Mouse (Mus musculus) liver, adult 2 months (tissue): ENCODE measurements around the gene Rfc5. TPM values are rescaled to one million over a fixed set of nuclear protein-coding genes. Genes with fewer than 3 reads are reported as not detected.
"Not testable (repeated sequence)": the region's sequence is repeated elsewhere in the genome, so short reads cannot be mapped to it uniquely, and the experiment has no call there.

Source experiments
- DNase-seq: peaks from one replicate; pipeline ENCODE4 v3.0.0-alpha.2; 2011; ENCODE audit warnings: low read depth, low spot score; ENCODE audit errors: extremely low read depth
- H3K27ac ChIP-seq: fragments of 200-500 bp; replicated peaks from 2 replicates; pipeline ENCODE4 v1.5.1; 2012; ENCODE audit warnings: low read depth, mild to moderate bottlenecking, control low read depth, inconsistent platforms, low read length; ENCODE audit not compliant: insufficient read depth
- H3K27me3 ChIP-seq: fragments of 200-500 bp; 2 replicates; pipeline ENCODE4 v1.6.1; 2012; ENCODE audit warnings: mild to moderate bottlenecking, moderate library complexity, low read length, inconsistent platforms; ENCODE audit not compliant: control insufficient read depth, insufficient read depth
- H3K36me3 ChIP-seq: fragments of 200-500 bp; 2 replicates; pipeline ENCODE4 v1.6.1; 2012; ENCODE audit warnings: low read length, inconsistent platforms; ENCODE audit not compliant: control insufficient read depth, insufficient read depth
- H3K4me1 ChIP-seq: fragments of 200-500 bp; 2 replicates; pipeline ENCODE4 v1.6.1; 2011; ENCODE audit warnings: low read length; ENCODE audit not compliant: control insufficient read depth, insufficient read depth
- H3K4me3 ChIP-seq: fragments of 200-500 bp; 2 replicates; pipeline ENCODE4 v1.5.1; 2011; ENCODE audit warnings: low read depth, mild to moderate bottlenecking, control low read depth, low read length, moderate library complexity; ENCODE audit not compliant: insufficient read depth
- H3K79me2 ChIP-seq: fragments of 200-500 bp; 2 replicates; pipeline ENCODE4 v1.6.1; 2012; ENCODE audit warnings: inconsistent platforms, mild to moderate bottlenecking, low read length, moderate library complexity; ENCODE audit not compliant: control insufficient read depth, insufficient read depth
- H3K9ac ChIP-seq: fragments of 200-500 bp; 2 replicates; pipeline ENCODE4 v1.6.1; 2012; ENCODE audit warnings: low read depth, mild to moderate bottlenecking, control low read depth, inconsistent platforms, low read length
- CTCF ChIP-seq: fragments of 200-500 bp; IDR thresholded peaks from 2 replicates; pipeline ENCODE4 v1.5.1; 2011; ENCODE audit warnings: low read depth, low read length, control low read depth
- POLR2A ChIP-seq: fragments of 200-500 bp; IDR thresholded peaks from 2 replicates; pipeline ENCODE4 v1.6.1; 2011; ENCODE audit warnings: low read length, control low read depth; ENCODE audit not compliant: insufficient read depth; ENCODE audit errors: extremely low read depth
- WGBS: fragments of 180-500 bp; shearing (Covaris S2); methylation state at CpG from one replicate; pipeline ENCODE4 v1.1.7; 2018; 5-methylcytosine and 5-hydroxymethylcytosine counted together
- polyA plus RNA-seq: library from polyadenylated mRNA; depleted of rRNA; stranded (reverse); fragments of >200 nt; gene quantifications from 2 replicates; pipeline ENCODE4 v1.2.3, GENCODE M21; 2012
- total RNA-seq: library from RNA; depleted of rRNA; stranded (reverse); fragments of >200 nt; gene quantifications from 2 replicates; pipeline ENCODE4 v1.2.3, GENCODE M21; 2014

Gene Rfc5
- total and polyA plus RNA-seq, 2 experiments: 6.1 to 12.3 TPM

DNA sequence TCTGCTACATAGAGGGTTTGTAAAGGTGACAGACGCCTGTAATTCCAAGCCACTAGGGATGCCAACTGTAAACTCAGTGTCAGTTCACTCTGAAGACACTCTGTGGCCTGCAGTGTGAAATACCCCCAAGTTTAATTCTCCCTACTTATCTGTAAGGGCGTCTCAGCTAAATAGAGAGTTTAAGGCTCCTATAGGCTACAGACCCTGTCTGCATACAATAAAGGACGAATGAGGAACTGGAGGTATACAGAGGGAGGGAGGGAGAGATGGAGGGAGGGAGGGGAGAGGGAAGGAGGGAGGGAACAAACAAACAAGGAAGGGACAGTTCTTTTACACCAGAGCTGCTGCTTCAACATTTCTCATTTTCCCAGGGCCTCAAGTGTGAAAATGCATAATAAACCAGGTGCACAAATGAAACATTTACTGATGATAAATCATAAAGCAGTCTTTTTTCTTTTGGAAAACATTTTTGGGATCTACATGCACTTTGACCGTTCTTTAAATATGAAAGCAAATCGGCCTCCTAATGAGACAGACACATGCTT is 43.3 kb downstream of the Rfc5 start:
- WGBS: 89% methylated on average over 5 of the region's 5 CpGs
- Histone ChIP-seq H3K79me2 (no peaks in the 10 kb centered on the region), H3K4me1 (no peaks in the 10 kb centered on the region), H3K27ac (no peak overlapping the region), H3K27me3 (no peaks in the 10 kb centered on the region), H3K36me3 (no peaks in the 10 kb centered on the region), H3K4me3 (no peak overlapping the region), H3K9ac (no peak overlapping the region)
- TF ChIP-seq CTCF (no peak), POLR2A (no peak)
- DNase-seq: no peak

DNA sequence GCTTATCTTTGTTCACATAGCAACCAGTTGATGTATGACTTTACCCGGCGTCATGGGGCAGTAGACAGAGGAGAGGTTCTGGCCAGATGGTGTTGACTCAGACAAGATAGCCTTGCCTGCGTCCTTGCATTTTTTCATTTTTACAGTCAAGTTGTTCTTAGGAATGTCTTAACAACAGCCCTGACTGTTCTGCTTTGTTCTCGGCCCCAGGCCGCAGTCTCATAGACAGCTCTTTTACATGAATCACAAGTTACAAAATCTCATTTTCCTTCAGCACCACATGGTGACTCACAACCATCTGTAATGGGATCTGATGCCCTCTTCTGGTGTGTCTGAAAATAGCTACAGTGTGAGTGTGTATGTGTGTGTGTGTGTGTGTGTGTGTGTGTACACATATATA is 44.4 kb downstream of the Rfc5 start:
- not testable (repeated sequence) for DNase-seq, H3K27me3 ChIP-seq, H3K4me1 ChIP-seq, H3K4me3 ChIP-seq, H3K27ac ChIP-seq, H3K79me2 ChIP-seq, H3K9ac ChIP-seq, H3K36me3 ChIP-seq
- 93% methylated on average over 5 of the region's 5 CpGs for WGBS

DNA sequence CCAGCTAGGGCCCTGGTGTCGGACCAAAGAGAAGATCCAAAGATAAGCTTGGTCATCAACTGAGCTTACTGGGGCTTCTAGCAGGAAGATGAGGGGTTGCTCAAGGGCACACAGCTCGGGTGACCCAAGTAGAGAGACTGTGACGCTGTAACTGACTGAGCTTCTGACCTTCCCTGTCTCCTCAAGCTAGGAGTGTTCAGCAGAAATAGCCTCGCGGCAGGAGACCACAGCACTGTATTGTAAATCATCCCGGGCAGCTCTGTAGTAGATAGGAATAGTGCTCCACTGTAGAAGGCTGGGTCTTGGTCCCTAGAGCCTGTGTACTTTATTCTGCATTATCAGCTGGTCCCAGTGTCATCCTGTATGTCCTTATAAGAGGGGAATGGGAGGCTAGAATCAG is 47.0 kb downstream of the Rfc5 start:
- Histone ChIP-seq H3K9ac (no peak overlapping the region), H3K79me2 (no peaks in the 10 kb centered on the region), H3K4me3 (no peak overlapping the region), H3K27ac (no peak overlapping the region), H3K36me3 (no peaks in the 10 kb centered on the region), H3K27me3 (no peaks in the 10 kb centered on the region), H3K4me1 (no peaks in the 10 kb centered on the region)
- WGBS: 84% methylated on average over 6 of the region's 6 CpGs
- no peak for DNase-seq
- TF ChIP-seq POLR2A (no peak), CTCF (no peak)

DNA sequence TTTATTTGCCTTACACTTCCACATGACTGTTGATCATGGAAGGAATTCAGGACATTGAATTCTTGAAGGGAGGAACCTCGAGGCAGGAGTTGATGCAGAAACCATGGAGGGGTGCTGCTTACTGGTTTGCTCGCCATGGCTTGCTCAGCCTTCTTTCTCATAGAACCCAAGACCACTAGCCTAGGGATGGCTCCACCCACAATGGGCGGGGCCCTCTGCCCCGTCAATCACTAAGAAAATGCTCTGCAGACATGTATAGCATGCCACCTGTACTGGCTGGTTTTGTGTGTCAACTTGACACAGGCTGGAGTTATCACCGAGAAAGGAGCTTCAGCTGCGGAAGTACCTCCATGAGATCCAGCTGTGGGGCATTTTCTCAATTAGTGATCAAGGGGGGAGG is 48.8 kb downstream of the Rfc5 start:
- Histone ChIP-seq H3K4me1 (no peaks in the 10 kb centered on the region), H3K36me3 (no peaks in the 10 kb centered on the region), H3K27me3 (no peaks in the 10 kb centered on the region), H3K4me3 (no peak overlapping the region), H3K79me2 (no peaks in the 10 kb centered on the region), H3K9ac (no peak overlapping the region), H3K27ac (no peak overlapping the region)
- WGBS: 90% methylated on average over 6 of the region's 6 CpGs
- TF ChIP-seq CTCF (no peak), POLR2A (no peak)
- DNase-seq: no peak

DNA sequence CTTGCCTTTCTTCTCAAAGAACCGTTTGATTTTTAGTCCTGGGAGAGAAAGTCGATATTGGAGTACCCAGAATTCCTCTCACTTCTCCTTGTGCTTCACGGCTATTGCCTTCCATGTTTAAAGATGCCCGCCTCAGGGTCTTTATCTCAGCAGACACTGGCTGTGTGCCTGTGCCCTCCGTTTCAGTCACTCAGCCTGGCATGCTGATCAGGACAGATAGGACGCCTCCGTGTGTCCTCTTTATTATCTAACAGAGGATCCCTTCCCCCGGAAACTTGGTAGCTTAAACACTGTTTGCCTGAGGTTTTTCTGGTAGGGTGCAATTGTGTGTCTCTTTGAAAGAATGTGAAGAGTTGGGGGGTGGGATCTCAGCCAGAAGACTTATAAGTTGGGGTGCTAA is 50.3 kb downstream of the Rfc5 start:
- TF ChIP-seq CTCF: no peak
- TF ChIP-seq POLR2A: no peak
- no peak overlapping the region for H3K27ac ChIP-seq
- WGBS: 87% methylated on average over 8 of the region's 8 CpGs

DNA sequence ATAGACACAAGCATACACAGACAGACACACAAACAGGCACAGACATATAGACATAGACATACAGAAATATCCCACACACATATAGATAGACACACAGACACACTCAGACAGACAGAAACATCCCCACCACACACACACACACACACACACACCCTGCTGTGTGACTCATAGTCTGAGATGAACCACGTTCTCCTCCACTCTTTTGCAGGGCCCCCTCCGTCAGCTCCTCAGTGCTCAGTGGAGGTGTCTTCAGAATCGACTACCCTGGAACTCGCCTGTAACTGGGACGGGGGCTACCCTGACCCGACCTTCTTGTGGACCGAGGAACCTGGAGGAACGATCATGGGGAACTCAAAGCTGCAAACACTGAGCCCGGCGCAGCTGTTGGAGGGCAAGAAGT is 50.8 kb downstream of the Rfc5 start:
- 91% methylated on average over 10 of the region's 10 CpGs for WGBS
- Histone ChIP-seq H3K4me3 (no peak overlapping the region), H3K36me3 (no peaks in the 10 kb centered on the region), H3K79me2 (no peaks in the 10 kb centered on the region), H3K4me1 (no peaks in the 10 kb centered on the region), H3K27ac (no peak overlapping the region), H3K27me3 (no peaks in the 10 kb centered on the region), H3K9ac (no peak overlapping the region)
- DNase-seq: no peak
- TF ChIP-seq POLR2A (no peak), CTCF (no peak)

More for the DNA sequence above, 50.3 kb downstream of the Rfc5 start:
- H3K4me1 ChIP-seq: no peaks in the 10 kb centered on the region
- no peak overlapping the region for H3K4me3 ChIP-seq
- H3K9ac ChIP-seq: no peak overlapping the region
- no peaks in the 10 kb centered on the region for H3K36me3 ChIP-seq
- DNase-seq: no peak
- H3K79me2 ChIP-seq: no peaks in the 10 kb centered on the region
- H3K27me3 ChIP-seq: no peaks in the 10 kb centered on the region
